Mouse (Mus musculus) frontal cortex, postnatal 14 days (tissue): ENCODE measurements around the gene Pld1.

Source experiments
- DNase-seq, 2 experiments: peaks; one replicate each; pipeline ENCODE4 v3.0.0; 2022; ENCODE audit warnings: low spot score in 2 of 2

The Pld1 gene

GRCm38 (mm10) chr3:28049526-28049925 lies 111.0 kb downstream of the Pld1 start:
- DNase-seq, result no peak

GRCm38 (mm10) chr3:28053076-28053475 lies 114.6 kb downstream of the Pld1 start:
- no peak for DNase-seq

GRCm38 (mm10) chr3:28060713-28061112 lies 122.2 kb downstream of the Pld1 start:
- DNase-seq, result no peak

- DNase-seq, result no peak
Measured at GRCm38 (mm10) chr3:28061155-28061554, 122.7 kb downstream of the Pld1 start.

GRCm38 (mm10) chr3:28079211-28079610 lies 140.7 kb downstream of the Pld1 start:
- DNase-seq, result no peak

- no peak for DNase-seq
Measured at GRCm38 (mm10) chr3:28080116-28080515, 141.6 kb downstream of the Pld1 start.

GRCm38 (mm10) chr3:28081012-28081411 lies 142.5 kb downstream of the Pld1 start:
- no peak for DNase-seq

- DNase-seq, result no peak
Measured at GRCm38 (mm10) chr3:28083218-28083617, 144.7 kb downstream of the Pld1 start.

- DNase-seq, result no peak
Measured at GRCm38 (mm10) chr3:28084281-28084680, 145.8 kb downstream of the Pld1 start.

GRCm38 (mm10) chr3:28091296-28091695 lies 152.8 kb downstream of the Pld1 start:
- no peak for DNase-seq

GRCm38 (mm10) chr3:28091741-28092140 lies 153.2 kb downstream of the Pld1 start:
- DNase-seq, result no peak

GRCm38 (mm10) chr3:28093684-28094302 lies 155.3 kb downstream of the Pld1 start:
- DNase-seq, result no peak

GRCm38 (mm10) chr3:28095451-28095850 lies 157.0 kb downstream of the Pld1 start:
- DNase-seq, result no peak

GRCm38 (mm10) chr3:28099175-28099574 lies 160.7 kb downstream of the Pld1 start:
- no peak for DNase-seq

GRCm38 (mm10) chr3:28104992-28105391 lies 166.5 kb downstream of the Pld1 start:
- DNase-seq, result no peak

- DNase-seq, result peak; percentile 7 to 52
Measured at GRCm38 (mm10) chr3:28107446-28108004, 169.0 kb downstream of the Pld1 start.

- no peak for DNase-seq
Measured at GRCm38 (mm10) chr3:28111516-28111915, 173.0 kb downstream of the Pld1 start.

- DNase-seq, result no peak
Measured at GRCm38 (mm10) chr3:28113881-28114280, 175.4 kb downstream of the Pld1 start.

- DNase-seq, result no peak
Measured at GRCm38 (mm10) chr3:28141716-28142115, 203.2 kb downstream of the Pld1 start.

GRCm38 (mm10) chr3:28142121-28142520 lies 203.6 kb downstream of the Pld1 start:
- DNase-seq, result no peak

GRCm38 (mm10) chr3:28144676-28145075 lies 206.2 kb downstream of the Pld1 start:
- DNase-seq, result no peak

- DNase-seq, result no peak
Measured at GRCm38 (mm10) chr3:28145461-28145860, 207.0 kb downstream of the Pld1 start.

GRCm38 (mm10) chr3:28149656-28150256 lies 211.3 kb downstream of the Pld1 start:
- no peak for DNase-seq
